Comparison of ENCODE assay signal across 8 mouse cellular contexts in the genomic region with DNA sequence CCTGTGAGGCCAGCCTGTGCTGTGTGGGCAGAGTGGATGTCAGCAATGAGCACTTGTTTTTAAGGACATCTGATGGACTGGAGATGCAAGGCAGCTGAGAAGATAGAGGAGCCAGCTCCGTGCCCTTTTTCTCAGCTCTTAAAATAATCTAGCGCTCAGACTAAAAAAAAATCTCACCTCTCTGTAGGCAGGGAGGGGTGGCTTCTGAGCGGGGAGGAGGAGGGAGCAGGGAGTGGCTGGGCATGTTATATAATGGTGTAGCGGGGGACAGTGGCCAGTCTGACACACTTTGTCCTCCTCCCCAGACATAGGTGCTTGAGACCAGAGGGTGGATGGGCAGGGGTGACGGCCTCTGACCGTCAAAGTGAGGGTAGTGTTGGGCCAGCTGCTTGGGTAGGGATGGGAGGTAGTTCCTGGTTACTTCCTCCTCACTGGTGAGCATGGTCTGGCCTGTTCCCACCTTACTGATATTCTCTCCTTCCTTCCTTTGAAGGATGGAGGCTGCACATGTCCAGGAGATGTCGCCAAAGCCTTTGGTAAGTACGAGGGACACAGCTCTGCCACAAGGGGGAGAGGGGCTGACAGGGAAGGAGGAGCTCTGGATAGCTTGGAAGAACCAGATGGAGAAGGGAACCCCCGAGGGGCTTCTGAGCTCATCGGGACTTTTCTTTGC. TPM values are rescaled to one million over a fixed set of nuclear protein-coding genes. Genes with fewer than 3 reads are reported as not detected.
A peak's percentile ranks its signal among the peaks of the same experiment; 100 is the strongest.
DNase-seq lines count a peak whose midpoint lies in the region; ATAC-seq and TF ChIP-seq lines count a peak whose summit lies in the region.

No protein-coding gene starts in this region.

- peak overlapping the region; percentile 94 for H3K27ac ChIP-seq in gastrocnemius, adult 2 months
- peak overlapping the region; percentile 88 for H3K27ac ChIP-seq in hindbrain, embryonic 14.5 days
- H3K27ac ChIP-seq in lung, postnatal 0 days (ENCODE audit: low read length) = no peak overlapping the region

- H3K36me3 ChIP-seq in hindbrain, embryonic 14.5 days (replicated peaks; ENCODE audit: control insufficient read depth, insufficient read depth) = no peaks in the 10 kb centered on the region
- H3K36me3 ChIP-seq in lung, postnatal 0 days (ENCODE audit: insufficient read depth, low read length) = no peaks in the 10 kb centered on the region

- no peak for TF ChIP-seq EP300 in lung, postnatal 0 days (IDR thresholded peaks at IDR 0.05)

- H3K4me2 ChIP-seq in hindbrain, embryonic 14.5 days (replicated peaks) = peak overlapping the region; percentile 72
- peak overlapping the region; percentile 66 for H3K4me2 ChIP-seq in lung, postnatal 0 days (replicated peaks; ENCODE audit: low read depth, low read length)

- WGBS in hindbrain, embryonic 14.5 days = 37% methylated on average over 10 of the region's 10 CpGs
- 21% methylated on average over 10 of the region's 10 CpGs for WGBS in lung, postnatal 0 days

- H3K4me3 ChIP-seq in gastrocnemius, adult 2 months = peak overlapping the region; percentile 79
- peak overlapping the region; percentile 32 for H3K4me3 ChIP-seq in hindbrain, embryonic 14.5 days (replicated peaks; ENCODE audit: low read length)
- H3K4me3 ChIP-seq in lung, postnatal 0 days (ENCODE audit: low read depth, low read length) = peak overlapping the region; percentile 31

- H3K9me3 ChIP-seq in hindbrain, embryonic 14.5 days (ENCODE audit: control insufficient read depth, low read length) = no peaks in the 10 kb centered on the region
- H3K9me3 ChIP-seq in lung, postnatal 0 days (ENCODE audit: low read length) = no peaks in the 10 kb centered on the region

- intact Hi-C loops in gastrocnemius, adult 2 months (cut with DNase I) = loop anchor here (1.0 kb wide), 1 partner anchor 33 kb away; no protein-coding TSS in a partner anchor

- peak overlapping the region; percentile 55 for H3K9ac ChIP-seq in hindbrain, embryonic 14.5 days
- H3K9ac ChIP-seq in lung, postnatal 0 days (replicated peaks; ENCODE audit: low read depth) = peak overlapping the region; percentile 34; the same call in 1 of the 2 replicates

- peak; percentile 52 for TF ChIP-seq CTCF in gastrocnemius, adult 2 months (IDR thresholded peaks at IDR 0.05)
- peak; percentile 94 for TF ChIP-seq CTCF in lung, postnatal 0 days (IDR thresholded peaks at IDR 0.05)

- peak; percentile 37 for DNase-seq in adrenal gland, adult 8-10 months
- DNase-seq in cerebellum, postnatal 36 days = peak; percentile 79 to 81
- peak; percentile 77 for DNase-seq in gastrocnemius, adult 2 months
- peak; percentile 86 for DNase-seq in hindbrain, embryonic 14.5 days (ENCODE audit: low spot score)
- DNase-seq in layer of hippocampus, postnatal 36 days = peak; percentile 57 to 68
- peak; percentile 78 for DNase-seq in lung, postnatal 0 days (ENCODE audit: low spot score)
- peak; percentile 83 for DNase-seq in right cerebral cortex, adult 18-20 months
- no peak for DNase-seq in spleen, postnatal 14 days (ENCODE audit: low spot score in 2 of 2)

- H3K27me3 ChIP-seq in hindbrain, embryonic 14.5 days (ENCODE audit: control insufficient read depth, insufficient read depth, low read length) = no peaks in the 10 kb centered on the region
- no peaks in the 10 kb centered on the region for H3K27me3 ChIP-seq in lung, postnatal 0 days (replicated peaks; ENCODE audit: insufficient read depth, low read length)

- H3K4me1 ChIP-seq in hindbrain, embryonic 14.5 days (replicated peaks; ENCODE audit: control insufficient read depth, insufficient read depth, low read length) = 0 out of 2 replicates have a peak, but pooled peaks cover 3% of the 10 kb centered on the region
- peaks cover 4% of the 10 kb centered on the region; the same call in 1 of the 2 replicates for H3K4me1 ChIP-seq in lung, postnatal 0 days (ENCODE audit: insufficient read depth, low read depth, low read length)

- peak; percentile 93 for ATAC-seq in hindbrain, embryonic 14.5 days (ENCODE audit: low FRiP score)
- ATAC-seq in lung, postnatal 0 days = peak; percentile 42

RNA-seq across cellular contexts. Expression of a gene that starts 31.4 kb away (rescaled TPM):
- 10 to 100 TPM; 19.0 to 42.8 (median 24.0) TPM for total RNA-seq in adrenal gland, adult 8-10 months (2022)
- 100 to 1,000 TPM; 152 to 185 TPM for total RNA-seq in gastrocnemius, adult 2 months (2021)
- 35.5 and 39.5 TPM in 2 replicates for polyA plus RNA-seq in hindbrain, embryonic 14.5 days (2014; fragmentation: Nextera tagmentation; extraction: Ambion mirVana)
- 10 to 100 TPM; 59.6 to 64.5 TPM for total RNA-seq in layer of hippocampus, postnatal 36 days (2021)
- polyA plus RNA-seq in lung, postnatal 0 days (2015; fragmentation: Nextera tagmentation; extraction: Ambion mirVana) = 23.8 and 26.0 TPM in 2 replicates

Comparison
In these comparisons a context has a peak if more than half of its experiments do, and no peak if none do; other contexts are left out.
1. DNase-seq: peak in adrenal gland, adult 8-10 months (single experiment), cerebellum, postnatal 36 days (2 of 2), gastrocnemius, adult 2 months (single experiment), hindbrain, embryonic 14.5 days (single experiment), layer of hippocampus, postnatal 36 days (2 of 2), lung, postnatal 0 days (single experiment) and right cerebral cortex, adult 18-20 months (single experiment); none in spleen, postnatal 14 days (0 of 2).
2. Peak in every context shown above with its lines, with median percentiles within 50 percentile points of each other: H3K4me3 ChIP-seq.